Mouse (Mus musculus) embryonic facial prominence, embryonic 12.5 days (tissue): ENCODE measurements around the gene March11. TPM values are rescaled to one million over a fixed set of nuclear protein-coding genes. Genes with fewer than 3 reads are reported as not detected.
A peak's percentile ranks its signal among the peaks of the same experiment; 100 is the strongest.

Experiments used
- ATAC-seq: fragments of 200-750 bp; cut with Nextera tagmentation; 2 replicates; pipeline ENCODE4 v1.8.0; 2017; ENCODE audit not compliant: insufficient number of reproducible peaks, insufficient read depth, low FRiP score, low TSS enrichment
- H3K27ac ChIP-seq: fragments of 300-500 bp; sonication (generic); 2 replicates; pipeline ENCODE4 v1.5.1; 2016; ENCODE audit warnings: mild to moderate bottlenecking
- H3K27me3 ChIP-seq: fragments of 300-500 bp; sonication (generic); 2 replicates; pipeline ENCODE4 v1.6.1; 2016; ENCODE audit warnings: mild to moderate bottlenecking, moderate library complexity
- H3K36me3 ChIP-seq: fragments of 300-500 bp; sonication (generic); 2 replicates; pipeline ENCODE4 v1.6.1; 2016; ENCODE audit warnings: mild to moderate bottlenecking
- H3K4me1 ChIP-seq: fragments of 300-500 bp; sonication (generic); 2 replicates; pipeline ENCODE4 v1.6.1; 2016
- H3K4me2 ChIP-seq: fragments of 300-500 bp; sonication (generic); replicated peaks from 2 replicates; pipeline ENCODE4 v1.6.1; 2016; ENCODE audit warnings: mild to moderate bottlenecking, moderate library complexity
- H3K4me3 ChIP-seq: fragments of 300-500 bp; sonication (generic); 2 replicates; pipeline ENCODE4 v1.5.1; 2016; ENCODE audit warnings: mild to moderate bottlenecking
- H3K9ac ChIP-seq: fragments of 300-500 bp; sonication (generic); 2 replicates; pipeline ENCODE4 v1.6.1; 2016; ENCODE audit warnings: mild to moderate bottlenecking, moderate library complexity
- H3K9me3 ChIP-seq: fragments of 300-500 bp; sonication (generic); 2 replicates; pipeline ENCODE4 v1.6.1; 2016; ENCODE audit warnings: mild to moderate bottlenecking, moderate library complexity
- WGBS: fragments of 180-500 bp; shearing (Covaris S2); methylation state at CpG from one replicate; pipeline ENCODE4 v1.1.7; 2016; 5-methylcytosine and 5-hydroxymethylcytosine counted together
- polyA plus RNA-seq: library from polyadenylated mRNA; unstranded; fragments of >200 nt; fragmentation: Nextera tagmentation; extraction: Ambion mirVana; gene quantifications from 2 replicates; pipeline ENCODE4 v1.2.1, GENCODE M21; 2016

The March11 gene
- 1.8 and 1.9 TPM in 2 replicates for polyA plus RNA-seq

GRCm38 (mm10) chr15:26308629-26309230, at the start of gene March11:
Gene March11 (plus strand): TSS chr15:26309048.
- Histone ChIP-seq H3K9me3 (no peaks in the 10 kb centered on the region), H3K36me3 (no peaks in the 10 kb centered on the region), H3K4me3 (peak within 1 kb of the TSS; percentile 63), H3K4me2 (peak within 1 kb of the TSS; percentile 98), H3K27me3 (peaks cover 20% of the 10 kb centered on the region), H3K27ac (no peak within 1 kb of the TSS), H3K9ac (peak within 1 kb of the TSS; percentile 11; the same call in 1 of the 2 replicates), H3K4me1 (peaks cover 4% of the 10 kb centered on the region; the same call in 1 of the 2 replicates)
- peak; percentile 83 for ATAC-seq
- under 1% methylated on average over 55 of the region's 56 CpGs for WGBS

GRCm38 (mm10) chr15:26262336-26262735, 46.5 kb upstream of the March11 start:
- Histone ChIP-seq H3K4me3 (no peak overlapping the region), H3K27me3 (no peaks in the 10 kb centered on the region), H3K4me1 (no peaks in the 10 kb centered on the region), H3K36me3 (no peaks in the 10 kb centered on the region), H3K9ac (no peak overlapping the region), H3K9me3 (no peaks in the 10 kb centered on the region), H3K27ac (no peak overlapping the region), H3K4me2 (no peak overlapping the region)
- WGBS = 61% methylated on average over 1 of the region's 1 CpGs
- no peak for ATAC-seq

DNA sequence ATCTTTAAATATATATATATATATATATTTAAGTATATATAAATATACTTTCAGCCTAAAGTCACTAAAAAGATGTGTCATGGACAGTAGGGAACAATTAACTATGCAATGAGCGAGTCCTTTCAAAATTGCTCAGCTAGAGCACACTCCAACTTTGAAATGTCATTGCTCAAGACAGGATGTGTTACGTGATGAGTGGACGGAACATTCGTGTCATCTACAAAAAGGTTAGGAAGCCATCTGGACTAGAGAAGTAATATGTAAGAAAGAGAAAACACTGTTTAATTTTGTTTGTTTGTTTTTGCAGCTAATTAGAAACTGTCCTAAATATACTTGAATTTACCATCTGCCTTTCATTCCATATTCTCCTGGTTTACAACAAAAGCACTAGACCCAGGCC, 39.3 kb upstream of the March11 start:
- 83% methylated on average over 4 of the region's 4 CpGs for WGBS
- no peaks in the 10 kb centered on the region for H3K4me1 ChIP-seq
- H3K27me3 ChIP-seq = no peaks in the 10 kb centered on the region
- H3K4me3 ChIP-seq = no peak overlapping the region
- H3K4me2 ChIP-seq = no peak overlapping the region
- H3K27ac ChIP-seq = no peak overlapping the region
- no peaks in the 10 kb centered on the region for H3K36me3 ChIP-seq
- H3K9me3 ChIP-seq = no peaks in the 10 kb centered on the region
- no peak for ATAC-seq
- H3K9ac ChIP-seq = no peak overlapping the region

GRCm38 (mm10) chr15:26276035-26276511, 32.8 kb upstream of the March11 start:
- no peak for ATAC-seq
- no peak overlapping the region for H3K4me3 ChIP-seq
- WGBS = 70% methylated on average over 2 of the region's 2 CpGs

DNA sequence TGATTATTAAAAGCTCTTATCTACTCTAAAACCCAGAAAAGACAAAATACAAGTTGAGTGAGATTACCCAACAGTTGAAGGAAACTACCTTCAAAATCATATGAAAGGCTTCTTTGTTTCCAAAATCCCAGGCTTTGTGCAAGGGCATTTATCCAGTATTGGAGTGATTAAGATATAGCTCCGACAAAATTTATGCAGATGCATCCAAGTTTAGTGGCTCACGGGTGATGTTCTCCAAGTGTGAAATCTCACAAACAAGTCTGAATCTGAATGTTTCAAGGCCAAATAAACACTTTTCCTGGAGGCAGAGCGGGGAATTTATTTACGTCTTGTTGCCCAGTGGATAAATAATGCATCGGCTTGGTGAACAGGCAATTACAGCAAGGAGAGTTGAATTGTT, 32.2 kb upstream of the March11 start:
- H3K36me3 ChIP-seq = no peaks in the 10 kb centered on the region
- H3K27ac ChIP-seq = no peak overlapping the region
- no peaks in the 10 kb centered on the region for H3K27me3 ChIP-seq
- H3K4me1 ChIP-seq = no peaks in the 10 kb centered on the region
- no peak overlapping the region for H3K4me2 ChIP-seq
- no peak overlapping the region for H3K9ac ChIP-seq
- 84% methylated on average over 5 of the region's 5 CpGs for WGBS
- no peak for ATAC-seq
- H3K4me3 ChIP-seq = no peak overlapping the region
- H3K9me3 ChIP-seq = no peaks in the 10 kb centered on the region

More at GRCm38 (mm10) chr15:26276035-26276511, 32.8 kb upstream of the March11 start:
- Histone ChIP-seq H3K9me3 (no peaks in the 10 kb centered on the region), H3K36me3 (no peaks in the 10 kb centered on the region), H3K4me1 (no peaks in the 10 kb centered on the region), H3K9ac (no peak overlapping the region), H3K27ac (no peak overlapping the region), H3K27me3 (no peaks in the 10 kb centered on the region), H3K4me2 (no peak overlapping the region)

DNA sequence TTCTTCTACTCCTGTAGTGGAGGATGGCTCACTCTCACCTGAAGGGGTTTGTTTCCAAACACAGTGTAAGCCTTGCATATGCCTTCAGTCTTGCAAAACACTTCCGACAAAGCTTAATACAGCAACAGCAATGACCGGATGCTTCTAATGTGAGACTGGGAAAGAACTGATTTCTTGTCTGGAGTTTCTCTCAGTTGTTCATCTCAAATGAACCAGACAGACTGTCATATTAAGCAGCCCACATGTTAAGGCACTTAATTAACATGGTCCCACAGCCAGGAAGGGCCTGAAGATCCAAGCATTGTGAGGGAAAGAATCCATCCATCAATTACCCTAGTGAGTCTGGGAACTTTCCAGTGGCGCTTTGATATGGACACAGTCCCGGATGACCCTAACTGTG, 17.0 kb upstream of the March11 start:
- H3K9ac ChIP-seq = no peak overlapping the region
- H3K27ac ChIP-seq = no peak overlapping the region
- H3K27me3 ChIP-seq = no peaks in the 10 kb centered on the region
- no peak for ATAC-seq
- no peaks in the 10 kb centered on the region for H3K9me3 ChIP-seq
- 81% methylated on average over 4 of the region's 4 CpGs for WGBS
- H3K36me3 ChIP-seq = no peaks in the 10 kb centered on the region
- H3K4me1 ChIP-seq = no peaks in the 10 kb centered on the region
- no peak overlapping the region for H3K4me2 ChIP-seq
- H3K4me3 ChIP-seq = no peak overlapping the region

DNA sequence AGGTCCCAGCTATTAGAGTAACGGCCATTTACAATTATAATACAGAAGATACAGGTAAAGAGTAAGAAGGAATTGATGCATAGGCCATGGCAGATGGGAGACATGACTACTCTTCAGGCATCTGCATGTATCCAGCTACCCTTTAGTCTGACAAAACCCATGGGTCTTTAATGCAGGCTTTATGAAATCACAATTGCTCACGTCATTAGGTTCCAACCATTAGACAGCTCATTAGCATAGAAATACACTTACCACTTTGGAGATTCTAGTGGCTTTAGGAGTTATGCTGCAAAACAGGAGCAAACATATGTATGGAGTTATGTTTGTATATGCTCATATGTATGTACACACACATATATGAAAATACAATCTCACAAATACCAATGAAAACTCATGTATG, 16.0 kb upstream of the March11 start:
- Histone ChIP-seq H3K9ac (no peak overlapping the region), H3K36me3 (no peaks in the 10 kb centered on the region), H3K4me1 (no peaks in the 10 kb centered on the region), H3K4me2 (no peak overlapping the region), H3K4me3 (no peak overlapping the region), H3K27ac (no peak overlapping the region), H3K9me3 (no peaks in the 10 kb centered on the region), H3K27me3 (no peaks in the 10 kb centered on the region)
- 71% methylated on average over 2 of the region's 2 CpGs for WGBS
- no peak for ATAC-seq

- no peak for ATAC-seq
- Histone ChIP-seq H3K36me3 (no peaks in the 10 kb centered on the region), H3K9ac (no peak overlapping the region), H3K4me2 (no peak overlapping the region), H3K9me3 (no peaks in the 10 kb centered on the region), H3K27ac (no peak overlapping the region), H3K4me1 (no peaks in the 10 kb centered on the region), H3K4me3 (no peak overlapping the region), H3K27me3 (no peaks in the 10 kb centered on the region)
- WGBS = 56% methylated on average over 1 of the region's 1 CpGs
These were observed 15.6 kb upstream of the March11 start for GRCm38 (mm10) chr15:26293215-26293614.

- no peak for ATAC-seq
- Histone ChIP-seq H3K36me3 (no peaks in the 10 kb centered on the region), H3K9me3 (no peaks in the 10 kb centered on the region), H3K27ac (no peak overlapping the region), H3K4me1 (no peaks in the 10 kb centered on the region), H3K9ac (no peak overlapping the region), H3K4me3 (no peak overlapping the region), H3K27me3 (no peaks in the 10 kb centered on the region), H3K4me2 (no peak overlapping the region)
- 91% methylated on average over 6 of the region's 6 CpGs for WGBS
These were observed 10.2 kb upstream of the March11 start for GRCm38 (mm10) chr15:26298668-26299067.

DNA sequence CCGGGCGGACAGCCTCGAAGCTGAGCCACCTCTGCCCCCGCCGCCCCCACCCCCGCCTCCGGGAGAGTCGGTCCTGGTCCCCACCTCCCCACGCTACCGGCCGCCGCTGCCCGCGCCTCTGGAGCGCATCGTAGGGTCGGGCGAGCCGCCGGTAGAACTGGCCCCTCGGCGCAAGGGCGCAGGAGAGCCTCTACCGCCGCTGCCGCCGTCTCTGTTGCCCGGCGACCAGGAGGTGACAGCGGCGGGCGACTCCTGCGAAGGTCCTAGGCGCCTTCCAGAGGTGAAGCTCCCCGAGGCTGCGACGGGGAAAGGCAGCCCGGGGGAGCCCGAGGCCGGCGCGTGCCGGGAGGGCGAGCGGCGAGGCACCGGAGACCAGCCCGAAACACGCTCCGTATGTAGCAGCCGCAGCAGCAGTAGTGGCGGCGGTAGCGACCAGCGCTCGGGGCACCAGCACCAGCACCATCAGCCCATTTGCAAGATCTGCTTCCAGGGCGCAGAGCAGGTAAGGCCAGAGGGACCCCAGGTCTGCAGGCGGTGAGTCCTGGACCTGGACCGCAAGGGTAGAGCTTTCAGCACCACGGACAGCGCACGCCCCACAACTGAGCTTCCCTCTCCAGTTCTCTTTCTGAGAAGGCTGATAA, 563 bp downstream of the March11 start:
- Histone ChIP-seq H3K4me3 (peak overlapping the region; percentile 63), H3K9ac (peak overlapping the region; percentile 11; the same call in 1 of the 2 replicates), H3K27me3 (peaks cover 20% of the 10 kb centered on the region), H3K9me3 (no peaks in the 10 kb centered on the region), H3K27ac (no peak overlapping the region), H3K4me2 (peak overlapping the region; percentile 98), H3K4me1 (peaks cover 4% of the 10 kb centered on the region; the same call in 1 of the 2 replicates), H3K36me3 (no peaks in the 10 kb centered on the region)
- under 1% methylated on average over 59 of the region's 62 CpGs for WGBS
- no peak for ATAC-seq

GRCm38 (mm10) chr15:26319866-26320265, 11.0 kb downstream of the March11 start:
- no peaks in the 10 kb centered on the region for H3K36me3 ChIP-seq
- no peak overlapping the region for H3K27ac ChIP-seq
- no peaks in the 10 kb centered on the region for H3K27me3 ChIP-seq
- H3K4me2 ChIP-seq = no peak overlapping the region
- 70% methylated on average over 2 of the region's 2 CpGs for WGBS
- H3K9ac ChIP-seq = no peak overlapping the region
- no peaks in the 10 kb centered on the region for H3K9me3 ChIP-seq
- ATAC-seq = no peak
- H3K4me1 ChIP-seq = no peaks in the 10 kb centered on the region
- no peak overlapping the region for H3K4me3 ChIP-seq

DNA sequence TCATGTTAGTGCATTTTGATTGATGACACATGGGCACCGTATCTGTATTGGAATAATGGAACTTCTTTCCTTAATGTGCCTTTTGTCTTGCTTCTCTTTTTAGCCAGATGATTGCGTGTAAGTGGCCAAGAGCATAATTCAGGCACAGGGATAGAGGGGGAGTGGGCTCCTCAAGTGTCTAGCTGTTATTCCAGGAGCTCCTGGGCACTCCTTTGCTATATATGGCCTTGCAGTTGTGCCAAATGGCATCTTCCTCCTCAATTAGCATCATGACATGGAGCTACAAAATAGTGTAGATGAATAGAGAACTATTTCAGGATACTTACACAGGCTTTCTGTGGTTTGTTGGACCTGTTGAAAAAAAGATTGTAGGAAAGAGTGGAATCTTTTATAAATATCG, 11.6 kb downstream of the March11 start:
- WGBS = 80% methylated on average over 3 of the region's 3 CpGs
- Histone ChIP-seq H3K4me1 (no peaks in the 10 kb centered on the region), H3K36me3 (no peaks in the 10 kb centered on the region), H3K4me2 (no peak overlapping the region), H3K9me3 (no peaks in the 10 kb centered on the region), H3K27me3 (no peaks in the 10 kb centered on the region), H3K27ac (no peak overlapping the region), H3K9ac (no peak overlapping the region), H3K4me3 (no peak overlapping the region)
- no peak for ATAC-seq
